Mouse (Mus musculus): ENCODE measurements around the gene Bola3.

- TF ChIP-seq GATA1 (IDR thresholded peaks at IDR 0.05; ENCODE audit: low read length): no peak
- no peak for TF ChIP-seq TAL1 (IDR thresholded peaks at IDR 0.05; ENCODE audit: low read length)
Measured at GRCm38 (mm10) chr6:83312021-83312420, 36.9 kb upstream of the Bola3 start.
